Mouse (Mus musculus) liver, embryonic 16.5 days (tissue): ENCODE measurements around the gene Gne. TPM values are rescaled to one million over a fixed set of nuclear protein-coding genes. Genes with fewer than 3 reads are reported as not detected.

Experiments
- ATAC-seq: fragments of 200-750 bp; cut with Nextera tagmentation; 2 replicates; pipeline ENCODE4 v1.8.0; 2017; ENCODE audit warnings: low read depth, mild to moderate bottlenecking, moderate number of reproducible peaks, moderate library complexity
- H3K27ac ChIP-seq: fragments of 300-500 bp; sonication (generic); 2 replicates; pipeline ENCODE4 v1.5.1; 2014; ENCODE audit warnings: mild to moderate bottlenecking, low read length
- H3K27me3 ChIP-seq: fragments of 300-500 bp; sonication (generic); 2 replicates; pipeline ENCODE4 v1.6.1; 2014; ENCODE audit warnings: low read depth, low read length, mixed read lengths; ENCODE audit not compliant: control insufficient read depth, insufficient read depth
- H3K36me3 ChIP-seq: fragments of 300-500 bp; sonication (generic); 2 replicates; pipeline ENCODE4 v1.6.1; 2014; ENCODE audit warnings: mild to moderate bottlenecking; ENCODE audit not compliant: control insufficient read depth, insufficient read depth
- H3K4me1 ChIP-seq: fragments of 300-500 bp; sonication (generic); 2 replicates; pipeline ENCODE4 v1.6.1; 2014; ENCODE audit warnings: low read depth, low read length, mixed read lengths; ENCODE audit not compliant: control insufficient read depth
- H3K4me2 ChIP-seq: fragments of 300-500 bp; sonication (generic); 2 replicates; pipeline ENCODE4 v1.6.1; 2014; ENCODE audit warnings: low read depth, low read length, mixed read lengths
- H3K4me3 ChIP-seq: fragments of 300-500 bp; sonication (generic); 2 replicates; pipeline ENCODE4 v1.5.1; 2014; ENCODE audit warnings: low read depth, mild to moderate bottlenecking, low read length
- H3K9ac ChIP-seq: fragments of 300-500 bp; sonication (generic); 2 replicates; pipeline ENCODE4 v1.6.1; 2014; ENCODE audit warnings: low read depth, low read length
- H3K9me3 ChIP-seq: fragments of 300-500 bp; sonication (generic); replicated peaks from 2 replicates; pipeline ENCODE4 v1.6.1; 2016; ENCODE audit warnings: low read length; ENCODE audit not compliant: control insufficient read depth
- WGBS: fragments of 180-500 bp; shearing (Covaris S2); extraction: QIAGEN DNeasy Blood & Tissue Kit; methylation state at CpG from one replicate; pipeline ENCODE4 v1.1.7; 2014; ENCODE audit not compliant: insufficient replicate concordance; 5-methylcytosine and 5-hydroxymethylcytosine counted together
- polyA plus RNA-seq: library from polyadenylated mRNA; unstranded; fragments of >200 nt; fragmentation: Nextera tagmentation; extraction: Ambion mirVana; gene quantifications from 2 replicates; pipeline ENCODE4 v1.2.1, GENCODE M21; 2015

The Gne gene
- polyA plus RNA-seq, 1 experiment from 2014 or later: 36.2 TPM

- Histone ChIP-seq H3K27ac (no peak overlapping the region), H3K4me1 (no peaks in the 10 kb centered on the region), H3K36me3 (no peaks in the 10 kb centered on the region), H3K4me2 (no peak overlapping the region), H3K9ac (no peak overlapping the region), H3K9me3 (no peaks in the 10 kb centered on the region), H3K27me3 (peaks cover 3% of the 10 kb centered on the region), H3K4me3 (no peak overlapping the region)
- 13% methylated on average over 18 of the region's 18 CpGs for WGBS
- ATAC-seq: no peak
Measured at GRCm38 (mm10) chr4:44106297-44106821, 22.4 kb upstream of the Gne start.

- H3K9ac ChIP-seq: no peak overlapping the region
Measured at GRCm38 (mm10) chr4:44104195-44104917, 20.4 kb upstream of the Gne start.

GRCm38 (mm10) chr4:44103620-44104019 is 19.6 kb upstream of the Gne start:
- Histone ChIP-seq H3K9me3 (no peaks in the 10 kb centered on the region), H3K9ac (no peak overlapping the region), H3K36me3 (no peaks in the 10 kb centered on the region), H3K4me3 (no peak overlapping the region), H3K27me3 (peaks cover 3% of the 10 kb centered on the region), H3K27ac (no peak overlapping the region), H3K4me1 (no peaks in the 10 kb centered on the region), H3K4me2 (no peak overlapping the region)
- WGBS: 75% methylated on average over 8 of the region's 8 CpGs
- no peak for ATAC-seq

More at GRCm38 (mm10) chr4:44104195-44104917, 20.4 kb upstream of the Gne start:
- Histone ChIP-seq H3K36me3 (no peaks in the 10 kb centered on the region), H3K4me1 (no peaks in the 10 kb centered on the region), H3K9me3 (no peaks in the 10 kb centered on the region), H3K27me3 (peaks cover 3% of the 10 kb centered on the region), H3K4me3 (no peak overlapping the region), H3K27ac (no peak overlapping the region), H3K4me2 (no peak overlapping the region)
- ATAC-seq: no peak
- 42% methylated on average over 8 of the region's 8 CpGs for WGBS

GRCm38 (mm10) chr4:44097576-44098335 is 13.8 kb upstream of the Gne start:
- 40% methylated on average over 11 of the region's 11 CpGs for WGBS

GRCm38 (mm10) chr4:44094475-44094874 is 10.5 kb upstream of the Gne start:
- Histone ChIP-seq H3K27me3 (no peaks in the 10 kb centered on the region), H3K36me3 (no peaks in the 10 kb centered on the region), H3K4me3 (no peak overlapping the region), H3K27ac (no peak overlapping the region), H3K9ac (no peak overlapping the region), H3K4me2 (no peak overlapping the region), H3K4me1 (peaks cover 10% of the 10 kb centered on the region), H3K9me3 (no peaks in the 10 kb centered on the region)
- no peak for ATAC-seq
- WGBS: 62% methylated on average over 4 of the region's 4 CpGs

More at GRCm38 (mm10) chr4:44097576-44098335, 13.8 kb upstream of the Gne start:
- H3K27me3 ChIP-seq: no peaks in the 10 kb centered on the region
- H3K4me3 ChIP-seq: no peak overlapping the region
- H3K4me1 ChIP-seq: peaks cover 4% of the 10 kb centered on the region
- H3K27ac ChIP-seq: no peak overlapping the region
- no peak overlapping the region for H3K9ac ChIP-seq
- no peaks in the 10 kb centered on the region for H3K9me3 ChIP-seq
- H3K4me2 ChIP-seq: no peak overlapping the region
- no peaks in the 10 kb centered on the region for H3K36me3 ChIP-seq
- no peak for ATAC-seq

- H3K27ac ChIP-seq: no peak overlapping the region; the same call in 1 of the 2 replicates
- ATAC-seq: peak; percentile 89
- no peaks in the 10 kb centered on the region for H3K9me3 ChIP-seq
- peak overlapping the region; percentile 45; the same call in 1 of the 2 replicates for H3K4me2 ChIP-seq
- peak overlapping the region; percentile 12; the same call in 1 of the 2 replicates for H3K9ac ChIP-seq
- H3K4me1 ChIP-seq: peaks cover 10% of the 10 kb centered on the region
- WGBS: 41% methylated on average over 11 of the region's 11 CpGs
- H3K4me3 ChIP-seq: no peak overlapping the region
- H3K27me3 ChIP-seq: no peaks in the 10 kb centered on the region
- H3K36me3 ChIP-seq: no peaks in the 10 kb centered on the region
Measured at GRCm38 (mm10) chr4:44092359-44092758, 8.4 kb upstream of the Gne start.

- no peak overlapping the region for H3K27ac ChIP-seq
- no peaks in the 10 kb centered on the region for H3K36me3 ChIP-seq
- no peaks in the 10 kb centered on the region for H3K4me1 ChIP-seq
- ATAC-seq: no peak
- H3K9ac ChIP-seq: no peak overlapping the region
- no peaks in the 10 kb centered on the region for H3K9me3 ChIP-seq
- WGBS: 68% methylated on average over 3 of the region's 3 CpGs
- peaks cover 5% of the 10 kb centered on the region for H3K27me3 ChIP-seq
- no peak overlapping the region for H3K4me3 ChIP-seq
- no peak overlapping the region for H3K4me2 ChIP-seq
Measured at GRCm38 (mm10) chr4:44085566-44085965, 1.6 kb upstream of the Gne start.

- no peaks in the 10 kb centered on the region for H3K36me3 ChIP-seq
- H3K9me3 ChIP-seq: no peaks in the 10 kb centered on the region
- H3K27me3 ChIP-seq: peaks cover 5% of the 10 kb centered on the region
- no peaks in the 10 kb centered on the region for H3K4me1 ChIP-seq
- H3K4me2 ChIP-seq: no peak overlapping the region
- H3K4me3 ChIP-seq: no peak overlapping the region
- WGBS: 65% methylated on average over 13 of the region's 13 CpGs
- H3K27ac ChIP-seq: no peak overlapping the region
- ATAC-seq: no peak
- no peak overlapping the region for H3K9ac ChIP-seq
Measured at GRCm38 (mm10) chr4:44084602-44085325, 787 bp upstream of the Gne start.
